Mouse (Mus musculus): Measurements from ENCODE around the gene Cep112.

DNA sequence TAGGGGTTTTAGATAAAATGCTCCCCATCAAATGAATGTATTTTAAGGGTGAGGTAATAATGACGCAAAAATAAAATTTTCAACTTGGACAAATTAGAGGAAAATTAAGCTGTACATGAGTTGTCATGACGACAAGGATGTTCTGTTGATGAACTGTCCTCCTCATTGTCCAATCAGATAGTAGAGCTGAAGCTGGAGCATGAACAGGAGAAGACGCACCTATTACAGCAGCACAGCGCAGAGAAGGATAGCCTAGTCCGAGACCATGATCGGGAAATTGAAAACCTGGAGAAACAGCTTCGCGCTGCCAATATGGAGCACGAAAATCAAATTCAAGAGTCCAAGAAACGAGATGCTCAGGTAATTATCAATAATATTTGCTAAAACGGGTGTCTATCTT, 181.0 kb downstream of the Cep112 start:
- no peak for TF ChIP-seq MYOG (IDR thresholded peaks at IDR 0.05; ENCODE audit: control insufficient read depth in 1 of 3, insufficient read depth in 1 of 3, insufficient read length in 2 of 3, low read depth in 2 of 3)
- no peak for TF ChIP-seq USF1 (IDR thresholded peaks at IDR 0.05; ENCODE audit: low read depth)
- no peak for TF ChIP-seq POLR2A (IDR thresholded peaks at IDR 0.05; ENCODE audit: insufficient read length, low read depth)
- no peak for TF ChIP-seq MAX (IDR thresholded peaks at IDR 0.05; ENCODE audit: low read depth)
